Mouse (Mus musculus): ENCODE measurements around the gene Rem2. TPM values are rescaled to one million over a fixed set of nuclear protein-coding genes. Genes with fewer than 3 reads are reported as not detected.

The Rem2 gene
- polyA plus RNA-seq, 1 experiment from 2014 or later = 5.3 TPM

- Histone ChIP-seq H3K4me3 (ENCODE audit: low read depth, low read length) (peak overlapping the region; percentile 38), H3K4me2 (ENCODE audit: low read depth, severe bottlenecking) (peak overlapping the region; percentile 88), H3K4me1 (ENCODE audit: control insufficient read depth, insufficient read depth, low read length) (peaks cover 5% of the 10 kb centered on the region; the same call in 1 of the 2 replicates), H3K27me3 (ENCODE audit: control insufficient read depth, insufficient read depth, low read length) (peaks cover 17% of the 10 kb centered on the region), H3K27ac (replicated peaks; ENCODE audit: low read depth, low read length) (no peak overlapping the region), H3K36me3 (ENCODE audit: control insufficient read depth, insufficient read depth, low read length) (no peaks in the 10 kb centered on the region), H3K9ac (ENCODE audit: low read length) (peak overlapping the region; percentile 61), H3K9me3 (ENCODE audit: control insufficient read depth, low read length) (no peaks in the 10 kb centered on the region)
- under 1% methylated on average over 40 of the region's 40 CpGs for WGBS
- DNase-seq (ENCODE audit: low spot score) = peak; percentile 66
- no peak for ATAC-seq (ENCODE audit: insufficient number of reproducible peaks, low FRiP score, low TSS enrichment, low read depth)
Measured at GRCm38 (mm10) chr14:54479451-54479920, 3.6 kb downstream of the Rem2 start.

GRCm38 (mm10) chr14:54480673-54481072 lies 4.8 kb downstream of the Rem2 start:
- Histone ChIP-seq H3K27ac (replicated peaks; ENCODE audit: low read depth, low read length) (no peak overlapping the region), H3K4me3 (ENCODE audit: low read depth, low read length) (no peak overlapping the region), H3K36me3 (ENCODE audit: control insufficient read depth, insufficient read depth, low read length) (no peaks in the 10 kb centered on the region), H3K27me3 (ENCODE audit: control insufficient read depth, insufficient read depth, low read length) (peaks cover 17% of the 10 kb centered on the region), H3K9me3 (ENCODE audit: control insufficient read depth, low read length) (no peaks in the 10 kb centered on the region), H3K4me1 (ENCODE audit: control insufficient read depth, insufficient read depth, low read length) (peaks cover 5% of the 10 kb centered on the region; the same call in 1 of the 2 replicates), H3K4me2 (ENCODE audit: low read depth, severe bottlenecking) (no peak overlapping the region), H3K9ac (ENCODE audit: low read length) (no peak overlapping the region)
- ATAC-seq (ENCODE audit: insufficient number of reproducible peaks, low FRiP score, low TSS enrichment, low read depth) = no peak
- DNase-seq (ENCODE audit: low spot score) = no peak
- 62% methylated on average over 6 of the region's 6 CpGs for WGBS

- 84% methylated on average over 8 of the region's 8 CpGs for WGBS
- H3K4me1 ChIP-seq (ENCODE audit: control insufficient read depth, insufficient read depth, low read length) = peaks cover 5% of the 10 kb centered on the region; the same call in 1 of the 2 replicates
- no peak overlapping the region for H3K4me2 ChIP-seq (ENCODE audit: low read depth, severe bottlenecking)
- DNase-seq (ENCODE audit: low spot score) = no peak
- H3K27ac ChIP-seq (replicated peaks; ENCODE audit: low read depth, low read length) = no peak overlapping the region
- no peak overlapping the region for H3K4me3 ChIP-seq (ENCODE audit: low read depth, low read length)
- H3K9me3 ChIP-seq (ENCODE audit: control insufficient read depth, low read length) = no peaks in the 10 kb centered on the region
- H3K27me3 ChIP-seq (ENCODE audit: control insufficient read depth, insufficient read depth, low read length) = peaks cover 17% of the 10 kb centered on the region
- no peak for ATAC-seq (ENCODE audit: insufficient number of reproducible peaks, low FRiP score, low TSS enrichment, low read depth)
- H3K36me3 ChIP-seq (ENCODE audit: control insufficient read depth, insufficient read depth, low read length) = no peaks in the 10 kb centered on the region
- H3K9ac ChIP-seq (ENCODE audit: low read length) = no peak overlapping the region
Measured at GRCm38 (mm10) chr14:54481402-54481801, 5.5 kb downstream of the Rem2 start.

- no peaks in the 10 kb centered on the region for H3K36me3 ChIP-seq (ENCODE audit: control insufficient read depth, insufficient read depth, low read length)
- ATAC-seq (ENCODE audit: insufficient number of reproducible peaks, low FRiP score, low TSS enrichment, low read depth) = no peak
- no peak overlapping the region for H3K4me2 ChIP-seq (ENCODE audit: low read depth, severe bottlenecking)
- peak; percentile 69 for DNase-seq (ENCODE audit: low spot score)
- no peak overlapping the region for H3K27ac ChIP-seq (replicated peaks; ENCODE audit: low read depth, low read length)
- 0 out of 2 replicates have a peak, but pooled peaks cover 2% of the 10 kb centered on the region for H3K4me1 ChIP-seq (ENCODE audit: control insufficient read depth, insufficient read depth, low read length)
- peaks cover 17% of the 10 kb centered on the region for H3K27me3 ChIP-seq (ENCODE audit: control insufficient read depth, insufficient read depth, low read length)
- no peak overlapping the region for H3K4me3 ChIP-seq (ENCODE audit: low read depth, low read length)
- H3K9me3 ChIP-seq (ENCODE audit: control insufficient read depth, low read length) = no peaks in the 10 kb centered on the region
- H3K9ac ChIP-seq (ENCODE audit: low read length) = no peak overlapping the region
- WGBS = 38% methylated on average over 9 of the region's 9 CpGs
Measured at GRCm38 (mm10) chr14:54482498-54482897, 6.6 kb downstream of the Rem2 start.

- 94% methylated on average over 7 of the region's 7 CpGs for WGBS
- H3K27me3 ChIP-seq (ENCODE audit: control insufficient read depth, insufficient read depth, low read length) = no peaks in the 10 kb centered on the region; the same call in 1 of the 2 replicates
- H3K4me1 ChIP-seq (ENCODE audit: control insufficient read depth, insufficient read depth, low read length) = no peaks in the 10 kb centered on the region
- no peaks in the 10 kb centered on the region for H3K36me3 ChIP-seq (ENCODE audit: control insufficient read depth, insufficient read depth, low read length)
- DNase-seq (ENCODE audit: low spot score) (no peak), ATAC-seq (ENCODE audit: insufficient number of reproducible peaks, low FRiP score, low TSS enrichment, low read depth) (no peak)
- H3K9ac ChIP-seq (ENCODE audit: low read length) = no peak overlapping the region
- no peak overlapping the region for H3K4me2 ChIP-seq (ENCODE audit: low read depth, severe bottlenecking)
- H3K9me3 ChIP-seq (ENCODE audit: control insufficient read depth, low read length) = no peaks in the 10 kb centered on the region
- no peak overlapping the region for H3K4me3 ChIP-seq (ENCODE audit: low read depth, low read length)
- H3K27ac ChIP-seq (replicated peaks; ENCODE audit: low read depth, low read length) = no peak overlapping the region
Measured at GRCm38 (mm10) chr14:54485899-54486298, 10.0 kb downstream of the Rem2 start.

GRCm38 (mm10) chr14:54487732-54488131 lies 11.8 kb downstream of the Rem2 start:
- DNase-seq (ENCODE audit: low spot score) = no peak
- WGBS = 71% methylated on average over 2 of the region's 2 CpGs
- H3K4me3 ChIP-seq (ENCODE audit: low read depth, low read length) = no peak overlapping the region

GRCm38 (mm10) chr14:54488350-54488749 lies 12.4 kb downstream of the Rem2 start:
- no peak overlapping the region for H3K4me2 ChIP-seq (ENCODE audit: low read depth, severe bottlenecking)
- H3K27me3 ChIP-seq (ENCODE audit: control insufficient read depth, insufficient read depth, low read length) = no peaks in the 10 kb centered on the region
- H3K36me3 ChIP-seq (ENCODE audit: control insufficient read depth, insufficient read depth, low read length) = no peaks in the 10 kb centered on the region
- H3K4me3 ChIP-seq (ENCODE audit: low read depth, low read length) = no peak overlapping the region
- DNase-seq (ENCODE audit: low spot score) = no peak
- no peak overlapping the region for H3K9ac ChIP-seq (ENCODE audit: low read length)
- ATAC-seq (ENCODE audit: insufficient number of reproducible peaks, low FRiP score, low TSS enrichment, low read depth) = no peak
- no peaks in the 10 kb centered on the region for H3K9me3 ChIP-seq (ENCODE audit: control insufficient read depth, low read length)
- no peaks in the 10 kb centered on the region for H3K4me1 ChIP-seq (ENCODE audit: control insufficient read depth, insufficient read depth, low read length)
- H3K27ac ChIP-seq (replicated peaks; ENCODE audit: low read depth, low read length) = no peak overlapping the region

More at GRCm38 (mm10) chr14:54487732-54488131, 11.8 kb downstream of the Rem2 start:
- Histone ChIP-seq H3K4me1 (ENCODE audit: control insufficient read depth, insufficient read depth, low read length) (no peaks in the 10 kb centered on the region), H3K27ac (replicated peaks; ENCODE audit: low read depth, low read length) (no peak overlapping the region), H3K27me3 (ENCODE audit: control insufficient read depth, insufficient read depth, low read length) (no peaks in the 10 kb centered on the region), H3K9me3 (ENCODE audit: control insufficient read depth, low read length) (no peaks in the 10 kb centered on the region), H3K4me2 (ENCODE audit: low read depth, severe bottlenecking) (no peak overlapping the region), H3K9ac (ENCODE audit: low read length) (no peak overlapping the region), H3K36me3 (ENCODE audit: control insufficient read depth, insufficient read depth, low read length) (no peaks in the 10 kb centered on the region)
- no peak for ATAC-seq (ENCODE audit: insufficient number of reproducible peaks, low FRiP score, low TSS enrichment, low read depth)

- H3K4me2 ChIP-seq (ENCODE audit: low read depth, severe bottlenecking) = no peak overlapping the region
- H3K9me3 ChIP-seq (ENCODE audit: control insufficient read depth, low read length) = no peaks in the 10 kb centered on the region
- H3K27me3 ChIP-seq (ENCODE audit: control insufficient read depth, insufficient read depth, low read length) = no peaks in the 10 kb centered on the region
- 67% methylated on average over 18 of the region's 18 CpGs for WGBS
- ATAC-seq (ENCODE audit: insufficient number of reproducible peaks, low FRiP score, low TSS enrichment, low read depth) (no peak), DNase-seq (ENCODE audit: low spot score) (no peak)
- H3K4me1 ChIP-seq (ENCODE audit: control insufficient read depth, insufficient read depth, low read length) = no peaks in the 10 kb centered on the region
- no peak overlapping the region for H3K27ac ChIP-seq (replicated peaks; ENCODE audit: low read depth, low read length)
- no peak overlapping the region for H3K4me3 ChIP-seq (ENCODE audit: low read depth, low read length)
- no peaks in the 10 kb centered on the region for H3K36me3 ChIP-seq (ENCODE audit: control insufficient read depth, insufficient read depth, low read length)
- no peak overlapping the region for H3K9ac ChIP-seq (ENCODE audit: low read length)
Measured at GRCm38 (mm10) chr14:54492345-54493131, 16.6 kb downstream of the Rem2 start.
